Mouse (Mus musculus) lung, embryonic 16.5 days (tissue): Measurements from ENCODE around the gene Gm4871. TPM values are rescaled to one million over a fixed set of nuclear protein-coding genes. Genes with fewer than 3 reads are reported as not detected.
"Not testable (repeated sequence)": the region's sequence is repeated elsewhere in the genome, so short reads cannot be mapped to it uniquely, and the experiment has no call there.

Experiments
- ATAC-seq: fragments of 200-750 bp; cut with Nextera tagmentation; 2 replicates; pipeline ENCODE4 v1.8.0; 2017; ENCODE audit warnings: low read depth, mild to moderate bottlenecking, moderate library complexity
- H3K27ac ChIP-seq: fragments of 300-500 bp; sonication (generic); 2 replicates; pipeline ENCODE4 v1.5.1; 2014; ENCODE audit warnings: mild to moderate bottlenecking, control low read depth, low read length
- H3K27me3 ChIP-seq: fragments of 300-500 bp; sonication (generic); 2 replicates; pipeline ENCODE4 v1.6.1; 2014; ENCODE audit warnings: low read depth, low read length, mixed read lengths; ENCODE audit not compliant: control insufficient read depth, insufficient read depth
- H3K36me3 ChIP-seq: fragments of 300-500 bp; sonication (generic); 2 replicates; pipeline ENCODE4 v1.6.1; 2014; ENCODE audit warnings: low read length; ENCODE audit not compliant: control insufficient read depth, insufficient read depth
- H3K4me1 ChIP-seq: fragments of 300-500 bp; sonication (generic); replicated peaks from 2 replicates; pipeline ENCODE4 v1.6.1; 2014; ENCODE audit warnings: low read length, mixed read lengths; ENCODE audit not compliant: control insufficient read depth, insufficient read depth
- H3K4me2 ChIP-seq: fragments of 300-500 bp; sonication (generic); 2 replicates; pipeline ENCODE4 v1.6.1; 2014; ENCODE audit warnings: low read depth, low read length, control low read depth
- H3K4me3 ChIP-seq: fragments of 300-500 bp; sonication (generic); 2 replicates; pipeline ENCODE4 v1.5.1; 2014; ENCODE audit warnings: mild to moderate bottlenecking, low read length, control low read depth
- H3K9ac ChIP-seq: fragments of 300-500 bp; sonication (generic); 2 replicates; pipeline ENCODE4 v1.6.1; 2014; ENCODE audit warnings: low read length, control low read depth
- H3K9me3 ChIP-seq: fragments of 300-500 bp; sonication (generic); 2 replicates; pipeline ENCODE4 v1.6.1; 2016; ENCODE audit warnings: low read length; ENCODE audit not compliant: control insufficient read depth
- WGBS: fragments of 180-500 bp; shearing (Covaris S2); extraction: QIAGEN DNeasy Blood & Tissue Kit; methylation state at CpG from one replicate; pipeline ENCODE4 v1.1.7; 2014; 5-methylcytosine and 5-hydroxymethylcytosine counted together
- polyA plus RNA-seq: library from polyadenylated mRNA; unstranded; fragments of >200 nt; fragmentation: Nextera tagmentation; extraction: Ambion mirVana; gene quantifications from 2 replicates; pipeline ENCODE4 v1.2.1, GENCODE M21; 2015

Gm4871 gene
- polyA plus RNA-seq, 1 experiment from 2014 or later: not detected

GRCm38 (mm10) chr5:145057907-145058306 lies 25.4 kb upstream of the Gm4871 start:
- no peak for ATAC-seq
- Histone ChIP-seq H3K4me3 (no peak overlapping the region), H3K9ac (no peak overlapping the region), H3K27ac (no peak overlapping the region), H3K9me3 (no peaks in the 10 kb centered on the region), H3K27me3 (no peaks in the 10 kb centered on the region), H3K4me1 (no peaks in the 10 kb centered on the region), H3K36me3 (no peaks in the 10 kb centered on the region), H3K4me2 (no peak overlapping the region)
- whole genome bisulfite sequencing: 84% methylated on average over 8 of the region's 8 CpGs

GRCm38 (mm10) chr5:145054187-145054586 lies 21.6 kb upstream of the Gm4871 start:
- not testable (repeated sequence) for H3K9me3 ChIP-seq, H3K4me3 ChIP-seq, H3K27me3 ChIP-seq, ATAC-seq, H3K4me1 ChIP-seq, H3K36me3 ChIP-seq, H3K27ac ChIP-seq, H3K4me2 ChIP-seq, H3K9ac ChIP-seq
- 37% methylated on average over 3 of the region's 3 CpGs for WGBS

GRCm38 (mm10) chr5:145042690-145043089 lies 10.1 kb upstream of the Gm4871 start, which contains the start of gene 1700018F24Rik:
Gene 1700018F24Rik, plus strand, starts transcription at chr5:145042990.
- not testable (repeated sequence) for H3K4me2 ChIP-seq, H3K27me3 ChIP-seq, H3K4me1 ChIP-seq, H3K36me3 ChIP-seq, H3K9ac ChIP-seq, H3K4me3 ChIP-seq, ATAC-seq, H3K9me3 ChIP-seq, H3K27ac ChIP-seq
- 41% methylated on average over 2 of the region's 3 CpGs for WGBS

GRCm38 (mm10) chr5:145041628-145042027 lies 9.1 kb upstream of the Gm4871 start:
- Histone ChIP-seq H3K27ac (no peak overlapping the region), H3K4me3 (no peak overlapping the region), H3K4me1 (no peaks in the 10 kb centered on the region), H3K9me3 (no peaks in the 10 kb centered on the region), H3K9ac (no peak overlapping the region), H3K4me2 (no peak overlapping the region), H3K27me3 (no peaks in the 10 kb centered on the region), H3K36me3 (no peaks in the 10 kb centered on the region)
- WGBS: 37% methylated on average over 4 of the region's 4 CpGs
- ATAC-seq: no peak

GRCm38 (mm10) chr5:145030476-145030875 lies 2.1 kb downstream of the Gm4871 start:
- WGBS: 55% methylated on average over 1 of the region's 1 CpGs
- not testable (repeated sequence) for ATAC-seq

GRCm38 (mm10) chr5:145020712-145021111 lies 11.8 kb downstream of the Gm4871 start:
- H3K27ac ChIP-seq, H3K36me3 ChIP-seq, H3K4me1 ChIP-seq, H3K9me3 ChIP-seq, H3K4me2 ChIP-seq, H3K9ac ChIP-seq, H3K27me3 ChIP-seq, H3K4me3 ChIP-seq, ATAC-seq: not testable (repeated sequence)
- 8% methylated on average over 1 of the region's 1 CpGs for WGBS

More at GRCm38 (mm10) chr5:145030476-145030875, 2.1 kb downstream of the Gm4871 start:
- not testable (repeated sequence) for H3K4me1 ChIP-seq, H3K9ac ChIP-seq, H3K4me2 ChIP-seq, H3K9me3 ChIP-seq, H3K27me3 ChIP-seq, H3K27ac ChIP-seq, H3K4me3 ChIP-seq, H3K36me3 ChIP-seq

GRCm38 (mm10) chr5:145020254-145020653 lies 12.3 kb downstream of the Gm4871 start:
- not testable (repeated sequence) for H3K36me3 ChIP-seq, H3K9me3 ChIP-seq, H3K27me3 ChIP-seq, H3K4me3 ChIP-seq, ATAC-seq, H3K4me1 ChIP-seq, H3K9ac ChIP-seq, H3K4me2 ChIP-seq, H3K27ac ChIP-seq
- 0% methylated on average over 1 of the region's 1 CpGs for WGBS

- not testable (repeated sequence) for H3K27ac ChIP-seq, H3K27me3 ChIP-seq, H3K9ac ChIP-seq, H3K4me3 ChIP-seq, H3K4me1 ChIP-seq, H3K4me2 ChIP-seq, ATAC-seq, H3K9me3 ChIP-seq, H3K36me3 ChIP-seq
- 35% methylated on average over 2 of the region's 2 CpGs for WGBS
These were observed 15.8 kb downstream of the Gm4871 start for GRCm38 (mm10) chr5:145016761-145017160.

- WGBS: 80% methylated on average over 1 of the region's 1 CpGs
- Histone ChIP-seq H3K36me3 (no peaks in the 10 kb centered on the region), H3K9ac (no peak overlapping the region), H3K4me1 (no peaks in the 10 kb centered on the region), H3K4me2 (no peak overlapping the region), H3K4me3 (no peak overlapping the region), H3K9me3 (no peaks in the 10 kb centered on the region), H3K27ac (no peak overlapping the region), H3K27me3 (no peaks in the 10 kb centered on the region)
- no peak for ATAC-seq
These were observed 18.3 kb downstream of the Gm4871 start for GRCm38 (mm10) chr5:145014278-145014677.
